Mouse (Mus musculus) lung, postnatal 25 days (tissue): ENCODE data around the gene Coq8a.

ENCODE experiments used
- DNase-seq: peaks from one replicate; pipeline ENCODE4 v3.0.0; 2022; ENCODE audit warnings: low spot score

Coq8a gene

GRCm38 (mm10) chr1:180197956-180198355, 1.4 kb downstream of the Coq8a start:
- DNase-seq = no peak

- DNase-seq = no peak
These were observed 2.9 kb downstream of the Coq8a start for GRCm38 (mm10) chr1:180196508-180196907.

DNA sequence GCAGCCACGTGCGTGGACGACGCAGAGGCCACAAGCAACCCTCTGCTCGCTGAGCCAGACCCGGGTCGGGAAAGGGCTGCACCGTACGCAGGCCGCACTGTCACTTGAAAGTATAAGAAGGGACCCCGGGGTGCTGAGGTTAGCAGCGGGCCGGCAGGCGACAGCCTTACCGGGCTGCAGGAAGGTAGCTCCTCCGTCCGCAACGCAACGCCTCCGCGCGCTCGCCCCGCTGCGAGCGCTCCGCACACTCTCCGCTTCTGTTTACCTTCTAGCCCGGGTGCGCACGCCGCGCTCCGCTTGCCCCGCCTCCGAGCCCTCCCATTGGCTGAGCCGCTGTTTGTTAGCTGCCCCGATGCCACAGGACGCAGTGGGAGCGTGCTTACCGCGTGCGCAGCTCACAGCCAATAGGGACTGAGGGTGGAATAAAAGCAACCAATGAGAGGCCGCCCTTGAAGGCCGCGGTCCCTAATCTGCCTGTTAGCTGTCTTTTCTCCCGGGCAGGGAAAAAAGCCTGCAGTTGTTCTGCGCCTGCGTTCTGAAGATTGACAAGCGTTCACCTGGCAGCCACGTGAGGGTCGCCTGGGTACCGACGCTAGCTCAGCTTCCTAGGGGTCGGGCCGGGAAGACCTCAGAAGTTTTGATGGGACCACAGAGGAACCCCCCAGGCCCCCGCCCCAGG, 3.6 kb downstream of the Coq8a start:
- peak; percentile 99 for DNase-seq

GRCm38 (mm10) chr1:180194781-180195471, 4.5 kb downstream of the Coq8a start:
- peak; percentile 41 for DNase-seq

GRCm38 (mm10) chr1:180194048-180194447, 5.4 kb downstream of the Coq8a start:
- no peak for DNase-seq

DNA sequence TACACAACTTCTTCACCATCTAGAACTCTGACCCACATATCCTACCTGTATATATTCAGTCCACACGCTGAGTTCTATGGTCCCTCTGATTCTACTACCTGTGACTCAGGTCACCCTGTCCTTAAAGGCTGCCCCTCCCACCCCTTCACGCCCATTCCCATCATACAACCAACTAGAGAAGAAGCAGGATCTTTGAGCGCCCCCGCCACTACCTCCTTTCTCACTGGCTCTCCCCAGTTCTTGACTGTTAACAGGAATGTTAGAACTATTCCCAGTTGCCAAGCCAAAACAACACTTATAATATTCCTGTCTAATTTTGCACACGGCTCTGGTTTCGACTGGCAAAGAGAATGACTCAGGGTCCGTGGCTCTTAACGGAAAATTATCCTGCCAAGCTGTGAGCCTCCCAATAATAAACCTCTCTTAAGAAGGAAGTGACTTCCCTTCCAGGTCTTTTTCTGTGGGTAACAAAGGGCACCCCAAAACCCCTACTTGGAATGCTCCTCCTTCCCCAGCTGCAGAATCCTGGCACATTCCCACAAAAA, 5.9 kb downstream of the Coq8a start:
- no peak for DNase-seq

- DNase-seq = no peak
These were observed 6.5 kb downstream of the Coq8a start for GRCm38 (mm10) chr1:180192866-180193265.

GRCm38 (mm10) chr1:180191651-180192220, 7.7 kb downstream of the Coq8a start:
- no peak for DNase-seq

GRCm38 (mm10) chr1:180191112-180191511, 8.3 kb downstream of the Coq8a start:
- no peak for DNase-seq

DNA sequence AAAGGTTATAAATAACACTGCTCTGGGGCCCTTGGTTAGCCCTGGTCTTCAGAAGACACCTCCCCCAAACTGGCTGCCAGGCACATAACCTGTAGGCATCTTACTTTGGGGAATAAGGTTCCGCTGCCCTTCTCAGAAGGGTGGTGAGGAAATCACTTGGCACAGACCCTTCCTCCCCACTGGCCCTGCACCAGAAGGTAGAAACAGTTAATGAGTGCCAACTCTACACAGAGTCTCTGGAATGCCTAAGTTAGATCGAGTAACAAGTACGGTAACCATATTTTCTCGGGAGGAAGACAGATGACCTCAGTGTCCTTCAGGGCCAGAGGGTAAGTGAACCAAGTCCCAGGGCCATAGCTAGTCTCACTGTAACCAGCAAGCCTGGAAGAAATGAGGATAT, 10.5 kb downstream of the Coq8a start:
- no peak for DNase-seq

DNA sequence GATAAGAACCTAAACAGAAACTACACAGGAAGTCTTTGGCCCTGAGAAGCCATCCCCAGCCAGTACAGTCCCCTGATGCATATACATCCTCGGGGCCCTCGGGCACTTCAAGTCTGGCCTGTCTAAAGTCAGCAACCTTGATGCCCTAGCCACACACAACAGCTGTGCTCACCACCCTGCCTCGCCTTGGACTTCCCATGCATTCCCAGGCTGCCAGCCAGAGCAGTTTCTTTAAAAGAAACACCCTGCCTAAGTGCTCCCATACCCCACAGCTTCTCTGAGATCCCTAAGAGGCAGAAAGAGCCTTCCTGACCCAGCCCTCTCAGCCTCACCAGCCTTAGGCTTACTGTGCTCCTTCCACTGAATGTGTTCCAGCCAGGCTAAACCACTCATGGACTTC, 13.0 kb downstream of the Coq8a start:
- no peak for DNase-seq

DNA sequence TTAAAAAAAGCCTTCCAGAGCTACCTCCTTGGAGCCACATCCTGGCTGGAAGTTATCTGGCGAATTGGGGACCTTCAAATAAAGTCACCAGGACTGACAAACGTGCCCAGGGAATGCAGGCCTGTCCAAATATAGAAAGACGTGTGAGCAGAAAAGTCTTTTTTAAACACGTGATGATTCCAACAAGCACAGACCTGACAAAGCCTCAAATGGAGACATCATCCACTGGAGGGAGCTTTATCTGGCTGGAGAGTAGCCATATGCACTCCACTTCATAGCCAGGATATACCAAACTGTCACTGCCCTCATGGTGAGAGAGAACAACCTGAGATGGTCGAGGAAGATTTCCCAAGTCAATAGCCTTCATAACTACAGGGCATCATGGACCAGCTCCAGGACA, 13.5 kb downstream of the Coq8a start:
- no peak for DNase-seq

DNA sequence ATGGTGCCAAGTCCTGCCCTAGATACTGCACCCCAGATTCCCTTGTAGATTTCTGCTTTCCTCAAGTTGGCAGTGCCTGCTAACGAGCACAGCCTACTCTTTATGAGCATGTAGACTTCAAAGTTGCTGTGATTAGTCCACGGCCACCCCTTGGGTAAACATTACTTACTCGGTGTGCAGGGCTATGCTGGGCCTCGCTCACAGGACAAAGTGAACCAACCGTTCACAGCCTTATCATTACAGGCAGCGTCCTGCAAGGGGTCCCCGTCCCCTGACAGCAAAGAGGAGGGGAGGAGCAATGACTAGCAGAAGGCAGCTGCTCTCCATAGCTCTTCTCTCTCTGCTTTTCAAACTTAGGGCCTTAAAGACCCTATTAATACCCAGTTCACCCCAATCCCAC, 14.6 kb downstream of the Coq8a start:
- no peak for DNase-seq

- no peak for DNase-seq
These were observed 15.8 kb downstream of the Coq8a start for GRCm38 (mm10) chr1:180183525-180184159.

DNA sequence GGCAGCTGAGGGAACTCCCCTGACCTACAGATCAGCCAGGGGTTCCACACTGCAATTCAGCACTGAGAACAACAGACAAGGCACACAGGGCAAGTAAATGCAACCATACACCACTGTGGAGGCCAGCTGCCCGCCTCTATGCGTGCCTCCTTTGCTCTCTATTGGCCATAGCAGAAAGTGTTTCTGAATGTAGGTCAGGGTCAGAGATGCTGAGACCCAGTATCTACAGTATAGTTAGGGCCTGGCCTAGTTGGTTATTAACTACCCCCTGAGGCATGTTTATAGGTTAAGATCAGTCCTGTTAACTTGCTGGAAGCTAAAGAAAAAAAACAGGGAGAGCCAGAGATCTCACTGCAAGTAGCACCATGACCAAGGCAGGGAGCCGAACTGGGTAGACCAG, 16.7 kb downstream of the Coq8a start:
- no peak for DNase-seq

DNA sequence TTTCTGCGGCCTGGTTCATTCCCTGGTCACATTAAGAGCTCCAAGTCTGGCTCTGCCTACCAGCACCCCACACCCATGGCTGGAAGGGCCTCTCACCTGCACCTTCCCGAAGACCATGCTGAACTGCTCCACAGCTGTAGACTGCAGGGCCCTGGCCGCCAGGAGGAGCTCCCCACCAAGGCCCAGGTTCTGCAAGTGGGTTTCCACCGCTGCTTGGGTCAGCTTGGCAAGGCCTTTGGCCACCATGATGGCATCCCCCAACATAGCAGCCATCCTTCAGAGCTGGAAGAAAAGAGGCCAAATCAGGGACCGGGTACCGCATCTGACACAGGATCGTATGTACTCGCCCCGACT, 17.5 kb downstream of the Coq8a start:
- no peak for DNase-seq

- no peak for DNase-seq
These were observed 18.0 kb downstream of the Coq8a start for GRCm38 (mm10) chr1:180181304-180181965.

DNA sequence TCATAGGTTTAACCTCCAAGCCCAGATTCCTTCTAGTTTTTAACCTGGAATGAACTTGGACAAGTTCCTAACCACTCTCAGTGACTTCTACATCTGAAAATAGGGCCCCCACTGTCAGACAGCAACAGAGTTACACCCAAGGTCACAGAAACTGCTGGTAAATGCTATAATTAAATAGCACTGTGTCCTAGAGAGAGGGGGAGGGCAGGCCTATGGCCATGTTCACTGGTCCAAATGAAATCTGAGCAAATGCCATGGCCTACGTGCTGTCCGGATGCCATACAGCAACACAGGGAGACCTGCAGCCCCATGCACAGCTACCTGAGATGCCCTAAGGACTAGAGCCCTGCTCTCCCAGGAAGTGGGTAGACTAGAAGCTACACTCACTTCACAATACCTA, 19.6 kb downstream of the Coq8a start:
- DNase-seq = no peak

- no peak for DNase-seq
These were observed 20.3 kb downstream of the Coq8a start for GRCm38 (mm10) chr1:180179100-180179499.

GRCm38 (mm10) chr1:180178340-180178739, 21.1 kb downstream of the Coq8a start:
- DNase-seq = no peak

GRCm38 (mm10) chr1:180176784-180177183, 22.6 kb downstream of the Coq8a start:
- no peak for DNase-seq

DNA sequence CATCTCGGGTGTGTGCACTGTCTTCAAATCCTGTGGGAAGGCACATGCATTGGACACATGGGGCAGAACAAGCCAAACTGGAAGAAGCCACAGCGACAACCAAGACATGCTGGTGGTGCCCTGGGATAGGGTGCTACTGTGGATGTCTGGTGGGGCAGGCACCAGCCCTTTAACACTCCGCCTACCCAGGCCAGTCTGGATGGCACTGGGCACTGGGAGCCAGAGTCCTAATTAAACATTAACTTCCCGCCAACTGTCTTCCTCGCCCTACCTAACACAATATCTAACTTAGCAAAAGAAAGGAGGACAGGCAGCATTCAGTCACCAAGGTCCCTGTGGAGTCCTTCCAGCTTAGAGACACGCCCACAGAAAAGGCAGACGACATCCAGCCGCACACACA, 23.8 kb downstream of the Coq8a start:
- no peak for DNase-seq
